Mouse (Mus musculus): ENCODE results near the gene Jmjd1c. TPM values are rescaled to one million over a fixed set of nuclear protein-coding genes. Genes with fewer than 3 reads are reported as not detected.
A peak's percentile ranks its signal among the peaks of the same experiment; 100 is the strongest.

The Jmjd1c gene
- total RNA-seq, 2 experiments from 2014 or later = 109 to 165 TPM

DNA sequence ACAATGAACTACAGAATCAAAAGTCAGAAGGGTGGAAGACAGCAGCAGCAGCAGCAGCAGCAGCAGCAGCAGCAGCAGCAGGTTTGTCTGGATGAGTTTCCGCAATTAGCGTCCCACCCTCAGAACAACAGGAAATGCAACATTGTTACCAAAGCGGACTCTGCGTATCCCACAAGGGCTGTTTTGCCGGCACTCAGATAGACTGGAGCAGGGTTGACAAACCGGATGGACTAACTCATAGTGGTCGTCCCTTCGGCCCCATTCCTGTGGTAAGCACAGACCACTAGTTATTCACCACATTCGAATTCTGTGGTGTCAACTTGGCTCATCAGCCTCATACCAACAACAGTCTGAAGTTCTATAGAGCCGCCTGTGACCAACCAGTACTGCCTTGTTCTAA is 26.9 kb upstream of the Jmjd1c start:
- 0 out of 2 replicates have a peak, but pooled peaks have one; percentile 48 for ATAC-seq (replicated peaks; ENCODE audit: low FRiP score, low TSS enrichment, poor library complexity, severe bottlenecking)

DNA sequence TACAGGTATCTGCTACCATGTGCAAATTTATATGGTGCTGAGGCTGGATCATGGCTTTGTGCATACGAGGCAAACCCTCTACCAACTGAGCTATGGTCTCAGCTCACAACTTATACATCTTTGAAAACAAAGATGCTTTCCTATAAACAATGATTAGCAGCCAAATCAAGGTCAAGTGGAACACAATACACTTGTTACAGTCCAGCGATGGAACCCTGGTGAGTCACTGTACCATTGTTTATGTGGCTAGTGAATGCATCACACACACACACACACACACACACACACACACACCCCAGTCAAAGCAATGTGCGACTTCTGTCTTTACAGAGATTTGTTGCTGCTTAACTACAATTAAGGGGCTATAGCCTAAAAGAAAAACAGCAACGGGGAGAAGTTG is 24.5 kb upstream of the Jmjd1c start:
- ATAC-seq (replicated peaks; ENCODE audit: low FRiP score, low TSS enrichment, poor library complexity, severe bottlenecking) = no peak

DNA sequence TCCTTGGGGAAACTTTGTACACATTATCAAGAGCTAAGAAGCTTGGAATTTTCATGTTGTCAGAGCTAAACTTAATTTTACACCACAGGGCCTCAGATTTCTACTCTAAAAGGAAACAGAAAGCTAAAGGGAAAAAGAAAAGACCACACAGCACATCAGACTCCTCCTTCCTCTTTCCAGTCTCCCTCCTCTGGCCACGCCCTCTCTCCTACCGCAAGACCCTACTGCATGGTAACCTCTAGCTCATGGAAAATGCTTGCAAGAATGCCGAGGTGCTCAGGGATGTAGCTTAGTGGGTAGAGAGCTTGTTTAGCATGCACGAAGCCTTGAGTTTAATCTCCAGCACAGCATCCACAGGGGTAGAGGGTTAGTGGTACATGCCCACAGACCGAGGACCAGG is 24.0 kb upstream of the Jmjd1c start:
- 0 out of 2 replicates have a peak, but pooled peaks have one; percentile 22 for ATAC-seq (replicated peaks; ENCODE audit: low FRiP score, low TSS enrichment, poor library complexity, severe bottlenecking)

DNA sequence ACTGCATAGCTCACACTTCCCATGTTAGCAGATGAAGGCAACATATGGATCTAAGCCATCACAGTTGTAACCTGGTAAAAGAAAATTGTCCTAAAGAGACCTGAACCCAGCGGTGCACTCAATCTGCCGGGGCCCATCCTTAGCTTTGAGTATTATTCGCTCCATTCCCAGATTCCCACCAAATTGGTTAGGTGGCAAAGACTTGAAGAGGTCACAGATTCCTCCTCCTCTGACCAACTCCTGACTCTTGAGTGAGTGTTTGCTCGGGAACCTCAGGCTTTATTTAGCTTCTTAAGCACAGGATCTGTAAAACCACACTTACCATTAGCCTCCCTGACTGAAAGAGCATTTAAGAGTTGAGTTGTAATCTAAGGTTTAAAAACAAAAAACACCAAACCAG is 23.3 kb upstream of the Jmjd1c start:
- ATAC-seq (replicated peaks; ENCODE audit: low FRiP score, low TSS enrichment, poor library complexity, severe bottlenecking) = no peak

GRCm38 (mm10) chr10:67073577-67073976 is 22.3 kb upstream of the Jmjd1c start:
- ATAC-seq (replicated peaks; ENCODE audit: low FRiP score, low TSS enrichment, poor library complexity, severe bottlenecking) = no peak

DNA sequence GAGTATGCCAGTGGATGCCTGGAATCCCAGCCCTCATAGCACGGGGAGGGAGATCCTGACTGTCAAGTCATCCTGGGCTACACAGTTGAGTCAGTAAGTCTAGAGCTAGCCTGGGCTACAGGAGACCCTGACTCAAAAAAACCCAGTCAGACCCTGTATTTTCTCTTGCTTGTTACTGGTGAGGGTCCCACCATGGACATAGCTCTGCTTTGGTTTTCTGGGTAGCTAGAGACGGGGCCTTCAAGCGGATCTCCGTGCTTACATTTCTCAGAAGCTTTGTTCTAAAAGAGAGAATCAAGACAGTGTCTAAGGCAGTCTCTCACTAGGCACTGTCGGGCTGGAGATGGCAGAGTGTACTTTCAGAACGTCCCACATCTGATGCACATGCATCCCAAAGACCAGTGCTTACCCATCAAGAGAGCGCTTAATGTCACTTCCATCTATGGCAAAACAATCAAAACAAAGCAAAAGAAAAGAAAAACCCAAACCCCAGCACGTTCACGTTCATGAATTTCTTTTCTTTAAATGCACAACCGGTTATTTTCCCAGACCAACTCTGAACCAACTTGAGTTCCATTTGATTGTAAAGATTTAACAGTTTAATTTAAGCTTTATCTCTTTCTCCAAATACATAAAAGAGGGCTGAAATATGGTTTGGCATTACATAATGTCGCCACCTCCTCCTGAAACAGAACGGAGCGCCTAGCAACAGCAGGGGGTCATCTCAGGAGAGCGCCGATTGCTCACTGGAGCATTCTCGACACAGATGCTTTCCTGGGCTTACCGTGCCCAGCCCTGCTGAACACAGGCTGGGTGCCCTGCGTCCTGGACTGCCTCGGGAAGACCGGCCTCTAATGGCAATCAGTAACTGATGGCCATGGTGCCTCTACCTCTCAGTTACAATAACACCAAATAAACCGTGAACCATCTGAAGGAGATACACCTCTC is 19.7 kb upstream of the Jmjd1c start:
- ATAC-seq (replicated peaks; ENCODE audit: low FRiP score, low TSS enrichment, poor library complexity, severe bottlenecking) = no peak

- 0 out of 2 replicates have a peak, but pooled peaks have one; percentile 18 for ATAC-seq (replicated peaks; ENCODE audit: low FRiP score, low TSS enrichment, poor library complexity, severe bottlenecking)
Observed at GRCm38 (mm10) chr10:67079030-67079429, 16.9 kb upstream of the Jmjd1c start.

DNA sequence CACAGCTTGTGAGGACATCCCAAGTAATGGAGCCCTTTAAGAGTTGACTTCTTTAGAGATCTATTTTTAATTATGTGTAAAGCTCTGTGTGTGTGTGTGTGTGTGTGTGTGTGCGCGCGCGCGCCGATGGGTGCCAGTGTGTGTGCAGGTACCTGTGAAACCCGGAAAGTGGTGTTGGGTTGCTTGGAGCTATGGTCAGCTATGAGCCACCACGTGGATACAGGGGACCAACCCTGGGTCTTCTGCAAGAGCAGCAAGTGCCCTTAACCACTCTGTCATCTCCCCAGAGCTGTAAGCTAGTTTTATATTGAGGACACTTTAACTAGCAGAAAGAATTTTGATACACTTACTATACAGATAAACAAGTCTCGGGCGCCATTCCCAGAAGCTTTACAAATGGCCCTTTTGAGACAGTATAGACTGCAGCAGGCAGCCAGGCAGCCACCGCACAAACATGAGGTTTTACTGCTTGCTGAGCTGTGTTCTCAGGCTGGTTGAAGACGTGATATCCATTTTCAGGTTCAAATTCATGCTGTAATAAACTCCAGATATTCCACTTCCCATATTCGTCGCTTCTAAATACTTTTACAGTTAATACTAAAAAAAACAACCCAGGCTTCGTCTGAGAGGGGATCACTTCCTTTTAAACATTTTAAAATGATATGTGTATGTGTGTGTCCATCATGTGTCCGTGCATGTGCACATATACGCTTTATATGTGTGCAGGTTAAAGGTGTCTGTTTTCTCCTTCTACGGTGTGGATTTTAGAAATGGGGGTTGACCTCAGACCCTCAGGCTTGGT is 14.5 kb upstream of the Jmjd1c start:
- no peak for ATAC-seq (replicated peaks; ENCODE audit: low FRiP score, low TSS enrichment, poor library complexity, severe bottlenecking)

DNA sequence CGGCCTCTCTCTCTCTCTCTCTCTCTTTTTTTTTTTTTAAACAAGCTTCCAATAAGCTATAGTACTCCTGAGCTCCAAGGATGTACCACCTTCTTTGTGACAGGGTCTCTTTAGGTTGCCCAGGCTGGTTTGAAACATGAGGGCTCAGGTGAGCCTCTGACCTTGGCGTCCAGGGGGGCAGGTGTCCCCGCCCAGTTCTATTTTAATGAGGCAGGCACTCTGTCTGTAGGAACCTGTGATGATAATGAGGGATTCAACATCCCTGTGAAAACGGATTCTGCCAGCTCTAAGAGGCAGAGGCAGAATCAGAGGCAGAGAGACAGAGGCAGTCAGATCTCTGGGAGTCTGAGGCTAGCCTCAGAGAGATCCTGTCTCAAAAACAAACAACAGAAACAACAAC is 13.4 kb upstream of the Jmjd1c start:
- ATAC-seq (replicated peaks; ENCODE audit: low FRiP score, low TSS enrichment, poor library complexity, severe bottlenecking) = no peak

- no peak for ATAC-seq (replicated peaks; ENCODE audit: low FRiP score, low TSS enrichment, poor library complexity, severe bottlenecking)
Observed at GRCm38 (mm10) chr10:67083446-67084166, 12.3 kb upstream of the Jmjd1c start.

DNA sequence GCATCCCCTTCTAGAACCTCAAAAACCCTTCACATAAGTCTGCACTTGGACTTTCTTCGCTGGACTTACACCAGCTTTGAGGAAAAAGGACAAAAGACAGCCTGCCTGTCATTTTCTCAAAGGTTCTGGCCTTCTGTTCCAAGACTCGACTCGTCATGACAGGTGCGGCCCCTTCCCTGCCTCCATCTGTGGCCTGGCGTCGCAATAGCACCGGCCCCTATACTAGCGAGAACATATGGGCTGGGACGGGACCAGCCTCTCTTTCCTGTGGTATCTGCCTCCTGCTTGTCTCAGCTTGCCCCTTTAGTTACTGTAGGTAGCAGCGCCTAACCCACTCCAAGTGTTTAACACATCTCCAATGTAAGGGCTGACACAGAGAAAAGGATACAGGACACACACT is 10.8 kb upstream of the Jmjd1c start:
- no peak for ATAC-seq (replicated peaks; ENCODE audit: low FRiP score, low TSS enrichment, poor library complexity, severe bottlenecking)

- no peak for ATAC-seq (replicated peaks; ENCODE audit: low FRiP score, low TSS enrichment, poor library complexity, severe bottlenecking)
Observed at GRCm38 (mm10) chr10:67085916-67086315, 10.0 kb upstream of the Jmjd1c start.

DNA sequence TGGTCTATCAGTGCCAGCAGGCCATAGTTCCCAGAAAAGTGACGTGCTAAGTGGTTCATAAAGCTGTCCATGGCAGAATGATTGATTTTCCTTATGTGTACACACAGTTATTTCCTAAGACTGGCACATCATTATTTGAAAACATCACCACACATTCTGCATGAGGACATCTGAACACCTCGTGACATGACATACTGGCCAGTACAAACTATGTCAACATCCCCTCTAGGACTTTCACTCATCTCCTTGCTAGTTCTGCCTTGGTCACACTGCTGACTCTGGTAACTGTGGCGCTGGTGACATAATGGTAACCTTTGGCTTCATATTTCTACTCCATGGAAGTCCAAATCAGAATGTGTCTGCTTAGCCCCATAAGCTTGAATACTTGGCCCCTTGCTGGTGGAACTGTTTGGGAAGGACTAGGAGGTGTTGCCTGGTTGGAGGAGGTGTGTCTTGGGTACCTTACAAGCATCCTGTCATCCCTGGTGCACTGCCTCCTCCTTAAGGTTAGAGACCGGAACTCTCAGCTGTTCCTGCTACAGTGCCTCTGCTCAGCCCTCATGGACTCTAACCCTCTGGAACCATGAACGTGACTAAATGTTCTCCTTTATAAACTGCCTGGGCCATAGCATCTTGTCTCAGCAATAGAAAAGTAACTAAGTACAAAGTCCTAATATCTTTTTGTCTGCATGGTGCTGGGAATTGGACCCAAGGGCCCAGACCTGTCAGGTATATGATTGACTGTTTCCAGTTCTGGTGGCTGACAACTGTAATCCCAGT is 8.3 kb upstream of the Jmjd1c start:
- no peak for ATAC-seq (replicated peaks; ENCODE audit: low FRiP score, low TSS enrichment, poor library complexity, severe bottlenecking)

DNA sequence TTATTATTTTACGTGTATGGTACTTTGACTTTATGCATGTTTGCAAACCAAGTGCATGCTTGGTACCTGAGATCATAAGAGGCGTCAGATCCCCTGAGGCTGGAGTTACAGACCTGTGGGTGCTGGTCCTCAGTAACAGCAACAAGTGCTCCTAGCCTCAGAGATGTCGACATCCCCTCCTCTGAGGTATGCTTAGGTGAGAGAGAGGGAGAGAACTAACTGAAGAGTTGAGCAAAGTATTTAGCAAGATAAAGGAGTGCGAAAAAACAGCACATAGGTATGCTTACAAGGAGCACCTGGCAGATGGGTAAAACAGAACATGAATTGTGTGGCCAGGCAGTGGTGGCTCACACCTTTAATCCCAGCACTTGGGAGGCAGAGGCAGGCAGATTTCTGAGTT is 5.3 kb upstream of the Jmjd1c start:
- no peak for ATAC-seq (replicated peaks; ENCODE audit: low FRiP score, low TSS enrichment, poor library complexity, severe bottlenecking)

DNA sequence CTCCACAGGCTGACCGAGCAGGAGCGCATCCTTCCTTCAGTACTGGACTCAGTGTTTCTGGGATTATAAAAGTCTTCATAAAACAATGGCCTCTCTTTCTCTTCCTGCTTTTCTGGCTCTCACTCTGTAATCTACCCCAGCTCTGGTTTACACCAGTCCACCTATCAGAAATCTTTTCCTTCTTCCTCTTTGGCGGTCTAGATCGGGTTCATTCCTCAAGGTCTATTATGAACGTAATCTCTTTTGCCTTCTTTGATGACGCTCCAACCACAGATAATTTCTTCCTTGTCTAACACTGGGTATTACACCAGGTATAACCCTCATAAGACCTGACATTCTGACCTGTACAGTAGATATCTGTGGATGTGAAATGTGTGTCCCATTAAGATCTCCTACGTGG is 1.0 kb upstream of the Jmjd1c start:
- ATAC-seq (replicated peaks; ENCODE audit: low FRiP score, low TSS enrichment, poor library complexity, severe bottlenecking) = no peak

- peak; percentile 48 for ATAC-seq (replicated peaks; ENCODE audit: low FRiP score, low TSS enrichment, poor library complexity, severe bottlenecking)
Observed at GRCm38 (mm10) chr10:67096621-67097436, 904 bp downstream of the Jmjd1c start, which contains the start of gene Reep3. Gene Reep3, minus strand, starts transcription at chr10:67096945.

GRCm38 (mm10) chr10:67097437-67098150 is 1.7 kb downstream of the Jmjd1c start:
- no peak for ATAC-seq (replicated peaks; ENCODE audit: low FRiP score, low TSS enrichment, poor library complexity, severe bottlenecking)
